Mouse (Mus musculus) intestine, embryonic 16.5 days (tissue): ENCODE data around the gene Cfap298. TPM values are rescaled to one million over a fixed set of nuclear protein-coding genes. Genes with fewer than 3 reads are reported as not detected.

Experiments
- ATAC-seq: fragments of 200-750 bp; cut with Nextera tagmentation; 2 replicates; pipeline ENCODE4 v1.8.0; 2017; ENCODE audit warnings: moderate TSS enrichment, moderate library complexity
- H3K27ac ChIP-seq: fragments of 300-500 bp; sonication (generic); 2 replicates; pipeline ENCODE4 v1.5.1; 2014; ENCODE audit warnings: mild to moderate bottlenecking, low read length
- H3K27me3 ChIP-seq: fragments of 300-500 bp; sonication (generic); replicated peaks from 2 replicates; pipeline ENCODE4 v1.6.1; 2014; ENCODE audit warnings: low read length, control low read depth, mixed read lengths; ENCODE audit not compliant: control insufficient read depth, insufficient read depth
- H3K36me3 ChIP-seq: fragments of 300-500 bp; sonication (generic); 2 replicates; pipeline ENCODE4 v1.6.1; 2014; ENCODE audit warnings: low read length, control low read depth; ENCODE audit not compliant: control insufficient read depth, insufficient read depth
- H3K4me1 ChIP-seq: fragments of 300-500 bp; sonication (generic); 2 replicates; pipeline ENCODE4 v1.6.1; 2014; ENCODE audit warnings: low read length, control low read depth, mixed read lengths; ENCODE audit not compliant: control insufficient read depth, insufficient read depth
- H3K4me2 ChIP-seq: fragments of 300-500 bp; sonication (generic); 2 replicates; pipeline ENCODE4 v1.6.1; 2014; ENCODE audit warnings: low read depth, low read length, control low read depth
- H3K4me3 ChIP-seq: fragments of 300-500 bp; sonication (generic); 2 replicates; pipeline ENCODE4 v1.5.1; 2014; ENCODE audit warnings: mild to moderate bottlenecking, low read length
- H3K9ac ChIP-seq: fragments of 300-500 bp; sonication (generic); 2 replicates; pipeline ENCODE4 v1.6.1; 2014; ENCODE audit warnings: low read depth, low read length
- H3K9me3 ChIP-seq: fragments of 300-500 bp; sonication (generic); 2 replicates; pipeline ENCODE4 v1.6.1; 2016; ENCODE audit warnings: low read length, control low read depth; ENCODE audit not compliant: control insufficient read depth
- WGBS: fragments of 180-500 bp; shearing (Covaris S2); extraction: QIAGEN DNeasy Blood & Tissue Kit; methylation state at CpG from one replicate; pipeline ENCODE4 v1.1.7; 2014; 5-methylcytosine and 5-hydroxymethylcytosine counted together
- polyA plus RNA-seq: library from polyadenylated mRNA; unstranded; fragments of >200 nt; fragmentation: Nextera tagmentation; extraction: Ambion mirVana; gene quantifications from 2 replicates; pipeline ENCODE4 v1.2.1, GENCODE M21; 2015

Gene Cfap298
- 34.0 and 40.9 TPM in 2 replicates for polyA plus RNA-seq

- peak within 1 kb of the TSS; percentile 55 for H3K4me2 ChIP-seq
- H3K9me3 ChIP-seq: no peaks in the 10 kb centered on the region
- WGBS: under 1% methylated on average over 56 of the region's 56 CpGs
- H3K27ac ChIP-seq: peak within 1 kb of the TSS; percentile 86
- H3K36me3 ChIP-seq: no peaks in the 10 kb centered on the region
- H3K27me3 ChIP-seq: no peaks in the 10 kb centered on the region
- H3K4me3 ChIP-seq: peak within 1 kb of the TSS; percentile 91
- H3K9ac ChIP-seq: peak within 1 kb of the TSS; percentile 82
- ATAC-seq: peak; percentile 99
- H3K4me1 ChIP-seq: peaks cover 5% of the 10 kb centered on the region; the same call in 1 of the 2 replicates
These were observed at the start of gene Cfap298 for GRCm38 (mm10) chr16:90934687-90935328. TSS of gene Cfap298 (minus strand) at chr16:90935114.

GRCm38 (mm10) chr16:90971004-90971403, 36.1 kb upstream of the Cfap298 start:
- Histone ChIP-seq H3K4me1 (no peaks in the 10 kb centered on the region), H3K4me2 (no peak overlapping the region), H3K4me3 (no peak overlapping the region), H3K27me3 (no peaks in the 10 kb centered on the region), H3K27ac (no peak overlapping the region), H3K9ac (no peak overlapping the region), H3K9me3 (no peaks in the 10 kb centered on the region), H3K36me3 (peaks cover 7% of the 10 kb centered on the region)
- 86% methylated on average over 6 of the region's 6 CpGs for WGBS
- no peak for ATAC-seq

GRCm38 (mm10) chr16:90966241-90966640, 31.3 kb upstream of the Cfap298 start:
- no peak overlapping the region for H3K9ac ChIP-seq
- no peak overlapping the region for H3K4me2 ChIP-seq
- H3K27me3 ChIP-seq: no peaks in the 10 kb centered on the region
- H3K36me3 ChIP-seq: peaks cover 5% of the 10 kb centered on the region
- no peak overlapping the region for H3K4me3 ChIP-seq
- ATAC-seq: no peak
- H3K4me1 ChIP-seq: no peaks in the 10 kb centered on the region
- no peaks in the 10 kb centered on the region for H3K9me3 ChIP-seq
- WGBS: 69% methylated on average over 4 of the region's 4 CpGs
- no peak overlapping the region for H3K27ac ChIP-seq

- Histone ChIP-seq H3K9me3 (no peaks in the 10 kb centered on the region), H3K4me1 (no peaks in the 10 kb centered on the region), H3K27ac (no peak overlapping the region), H3K36me3 (peaks cover 4% of the 10 kb centered on the region), H3K4me2 (no peak overlapping the region), H3K9ac (no peak overlapping the region), H3K27me3 (no peaks in the 10 kb centered on the region), H3K4me3 (no peak overlapping the region)
- no peak for ATAC-seq
- WGBS: 89% methylated on average over 10 of the region's 10 CpGs
These were observed 29.4 kb upstream of the Cfap298 start for GRCm38 (mm10) chr16:90964302-90964701.

GRCm38 (mm10) chr16:90963866-90964265, 29.0 kb upstream of the Cfap298 start:
- H3K27me3 ChIP-seq: no peaks in the 10 kb centered on the region
- H3K4me1 ChIP-seq: no peaks in the 10 kb centered on the region
- 93% methylated on average over 10 of the region's 10 CpGs for WGBS
- no peak overlapping the region for H3K4me3 ChIP-seq
- no peak overlapping the region for H3K27ac ChIP-seq
- H3K36me3 ChIP-seq: no peaks in the 10 kb centered on the region
- no peak overlapping the region for H3K4me2 ChIP-seq
- no peak for ATAC-seq
- no peaks in the 10 kb centered on the region for H3K9me3 ChIP-seq
- no peak overlapping the region for H3K9ac ChIP-seq

- no peak overlapping the region for H3K4me3 ChIP-seq
- no peak overlapping the region for H3K9ac ChIP-seq
- no peak overlapping the region for H3K27ac ChIP-seq
- no peak overlapping the region for H3K4me2 ChIP-seq
- no peaks in the 10 kb centered on the region for H3K9me3 ChIP-seq
- H3K27me3 ChIP-seq: no peaks in the 10 kb centered on the region
- WGBS: 89% methylated on average over 4 of the region's 4 CpGs
- H3K4me1 ChIP-seq: no peaks in the 10 kb centered on the region
- no peaks in the 10 kb centered on the region for H3K36me3 ChIP-seq
- no peak for ATAC-seq
These were observed 28.3 kb upstream of the Cfap298 start for GRCm38 (mm10) chr16:90963231-90963630.

- no peak for ATAC-seq
- WGBS: 78% methylated on average over 5 of the region's 5 CpGs
- Histone ChIP-seq H3K4me2 (no peak overlapping the region), H3K9me3 (no peaks in the 10 kb centered on the region), H3K27ac (no peak overlapping the region), H3K36me3 (0 out of 2 replicates have a peak, but pooled peaks cover 2% of the 10 kb centered on the region), H3K4me1 (no peaks in the 10 kb centered on the region), H3K27me3 (no peaks in the 10 kb centered on the region), H3K4me3 (no peak overlapping the region), H3K9ac (no peak overlapping the region)
These were observed 23.6 kb upstream of the Cfap298 start for GRCm38 (mm10) chr16:90958301-90959085.

- Histone ChIP-seq H3K9ac (no peak overlapping the region), H3K4me3 (no peak overlapping the region), H3K27me3 (no peaks in the 10 kb centered on the region), H3K9me3 (no peaks in the 10 kb centered on the region), H3K36me3 (0 out of 2 replicates have a peak, but pooled peaks cover 5% of the 10 kb centered on the region), H3K4me1 (no peaks in the 10 kb centered on the region), H3K27ac (no peak overlapping the region), H3K4me2 (no peak overlapping the region)
- ATAC-seq: no peak
- WGBS: 82% methylated on average over 6 of the region's 6 CpGs
These were observed 20.6 kb upstream of the Cfap298 start for GRCm38 (mm10) chr16:90955494-90955893.

- WGBS: 91% methylated on average over 6 of the region's 6 CpGs
- no peak for ATAC-seq
- H3K36me3 ChIP-seq: 0 out of 2 replicates have a peak, but pooled peaks cover 5% of the 10 kb centered on the region
These were observed 18.9 kb upstream of the Cfap298 start for GRCm38 (mm10) chr16:90953770-90954169.

More at GRCm38 (mm10) chr16:90953770-90954169, 18.9 kb upstream of the Cfap298 start:
- no peak overlapping the region for H3K9ac ChIP-seq
- no peak overlapping the region for H3K4me3 ChIP-seq
- H3K4me1 ChIP-seq: no peaks in the 10 kb centered on the region
- no peak overlapping the region for H3K27ac ChIP-seq
- no peaks in the 10 kb centered on the region for H3K27me3 ChIP-seq
- no peaks in the 10 kb centered on the region for H3K9me3 ChIP-seq
- H3K4me2 ChIP-seq: no peak overlapping the region
